In the genomic region with DNA sequence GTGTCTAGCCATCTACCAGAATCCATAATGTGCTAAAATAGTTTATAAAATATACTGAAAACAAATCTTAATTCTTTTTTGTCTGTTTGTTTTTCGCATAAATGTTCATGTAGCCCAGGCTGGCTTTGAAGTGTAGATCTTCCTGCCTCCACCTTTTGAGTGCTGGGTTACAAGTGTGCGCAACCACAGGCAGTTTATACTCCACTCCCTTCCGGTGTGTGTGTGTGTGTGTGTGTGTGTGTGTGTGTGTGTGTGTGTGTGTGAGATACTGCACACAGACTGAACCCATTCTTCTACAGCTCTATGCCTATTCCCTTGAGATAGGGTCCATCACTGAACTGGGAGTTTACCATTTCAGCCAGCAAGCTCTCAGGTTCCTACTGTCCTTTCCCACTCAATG, we compare ENCODE assay signal across 30 mouse cellular contexts. TPM values are rescaled to one million over a fixed set of nuclear protein-coding genes. Genes with fewer than 3 reads are reported as not detected.
DNase-seq lines count a peak whose midpoint lies in the region; ATAC-seq and TF ChIP-seq lines count a peak whose summit lies in the region.
"Had no signal": no experiment of that assay in that cellular context is flagged by ENCODE, and none has a peak within 500 bp of the region (broad histone marks: within the 10 kb centered on the region; RNA-seq: fewer than 3 reads in every experiment).

No protein-coding gene starts in this region.

- no peak overlapping the region for H3K27ac ChIP-seq in stomach, postnatal 0 days (replicated peaks)
- H3K27ac ChIP-seq: heart, adult 2 months; heart, embryonic 13.5 days; hindbrain, embryonic 12.5 days; kidney, postnatal 0 days; limb, embryonic 15.5 days; liver, embryonic 14.5 days; neural tube, embryonic 13.5 days had no signal

- no peak overlapping the region for H3K9ac ChIP-seq in stomach, postnatal 0 days (ENCODE audit: low read length)
- H3K9ac ChIP-seq: heart, embryonic 13.5 days; hindbrain, embryonic 12.5 days; limb, embryonic 15.5 days; liver, embryonic 14.5 days; lung, embryonic 14.5 days; neural tube, embryonic 13.5 days had no signal

- no peak overlapping the region for H3K4me3 ChIP-seq in stomach, postnatal 0 days (ENCODE audit: low read depth, low read length)
- H3K4me3 ChIP-seq: heart, adult 2 months; heart, embryonic 13.5 days; hindbrain, embryonic 12.5 days; limb, embryonic 15.5 days; neural tube, embryonic 13.5 days had no signal

- no peak for TF ChIP-seq EP300 in stomach, postnatal 0 days (optimal IDR thresholded peaks at IDR 0.05)

- H3K4me1 ChIP-seq in stomach, postnatal 0 days (replicated peaks; ENCODE audit: control insufficient read depth, insufficient read depth), result no peaks in the 10 kb centered on the region
- H3K4me1 ChIP-seq: heart, embryonic 13.5 days; hindbrain, embryonic 12.5 days; limb, embryonic 15.5 days; neural tube, embryonic 13.5 days had no signal

- no peak overlapping the region for H3K4me2 ChIP-seq in stomach, postnatal 0 days (replicated peaks; ENCODE audit: low read depth)
- H3K4me2 ChIP-seq: heart, embryonic 13.5 days; hindbrain, embryonic 12.5 days; limb, embryonic 15.5 days; lung, embryonic 14.5 days; neural tube, embryonic 13.5 days had no signal

- no peaks in the 10 kb centered on the region for H3K36me3 ChIP-seq in stomach, postnatal 0 days (ENCODE audit: control insufficient read depth, insufficient read depth, low read length)
- H3K36me3 ChIP-seq: G1E had no signal

- no peak for ATAC-seq in erythroblast, adult 5-6 weeks (replicated peaks; ENCODE audit: low FRiP score, poor library complexity, severe bottlenecking)
- ATAC-seq in stomach, postnatal 0 days (ENCODE audit: low FRiP score, low TSS enrichment), result no peak
- ATAC-seq: forebrain, embryonic 16.5 days; Patski had no signal

- H3K27me3 ChIP-seq in stomach, postnatal 0 days (ENCODE audit: control insufficient read depth, insufficient read depth, low read length), result no peaks in the 10 kb centered on the region
- H3K27me3 ChIP-seq: CH12.LX; heart, embryonic 13.5 days; hindbrain, embryonic 12.5 days; limb, embryonic 15.5 days; neural tube, embryonic 13.5 days; Patski had no signal

- WGBS in stomach, postnatal 0 days, result 90% methylated on average over 3 of the region's 3 CpGs

- DNase-seq in lung, postnatal 36 days, result peak; percentile 1
- no peak for DNase-seq in lung, postnatal 4 days
- DNase-seq in induced T-regulatory cell, adult 2 months (ENCODE audit: low read depth), result peak; percentile 61
- peak; percentile 76 for DNase-seq in thymus, postnatal 0 days (ENCODE audit: low spot score)
- DNase-seq in adrenal gland, adult 18-20 months (ENCODE audit: low spot score in 2 of 2), result no peak
- no peak for DNase-seq in stomach, postnatal 0 days (ENCODE audit: low spot score)
- DNase-seq: adrenal gland, postnatal 10 days; cerebellum, adult 2 months; cerebellum, postnatal 36 days; gastrocnemius, postnatal 36 days; heart, adult 2 months; heart, postnatal 14 days; kidney, adult 2 months; layer of hippocampus, adult 9-11 months; left cerebral cortex, postnatal 4 days; lung, embryonic 14.5 days; midbrain, embryonic 14.5 days; retina, postnatal 1 day; right cerebral cortex, postnatal 25 days had no signal

- TF ChIP-seq CTCF in stomach, postnatal 0 days (IDR thresholded peaks at IDR 0.05; ENCODE audit: low read depth), result no peak

- no peaks in the 10 kb centered on the region for H3K9me3 ChIP-seq in stomach, postnatal 0 days (ENCODE audit: control insufficient read depth, low read length)
- H3K9me3 ChIP-seq: G1E; heart, embryonic 13.5 days; hindbrain, embryonic 12.5 days; limb, embryonic 15.5 days; neural tube, embryonic 13.5 days had no signal

RNA-seq across cellular contexts. Expression of gene Gtf3c3, which starts 54.7 kb away (rescaled TPM):
- 15.0 and 17.1 TPM in 2 replicates for polyA plus RNA-seq in thymus, postnatal 0 days (2015; fragmentation: Nextera tagmentation; extraction: Ambion mirVana)
- total RNA-seq in adrenal gland, adult 18-20 months (2021), result 10 to 100 TPM; 13.4 to 16.2 TPM
- 4.2 and 6.0 TPM in 2 replicates for total RNA-seq in erythroblast, adult 5-6 weeks (2015; ENCODE audit: low replicate concordance)
- 2.2 and 5.6 TPM in 2 replicates for total RNA-seq in erythroblast, adult 5-6 weeks (2017; ENCODE audit: low replicate concordance)
- polyA plus RNA-seq in stomach, postnatal 0 days (2015; fragmentation: Nextera tagmentation; extraction: Ambion mirVana), result 8.7 and 8.9 TPM in 2 replicates

Comparison
In these comparisons a context has a peak if more than half of its experiments do, and no peak if none do; other contexts are left out.
1. DNase-seq: peak in lung, postnatal 36 days (single experiment), induced T-regulatory cell, adult 2 months (single experiment) and thymus, postnatal 0 days (single experiment); none in lung, postnatal 4 days (0 of 2), adrenal gland, adult 18-20 months (0 of 2) and stomach, postnatal 0 days (single experiment).